Mouse (Mus musculus) G1E (cell line): Measurements from ENCODE around the gene Gsdma3. TPM values are rescaled to one million over a fixed set of nuclear protein-coding genes. Genes with fewer than 3 reads are reported as not detected.
A peak's percentile ranks its signal among the peaks of the same experiment; 100 is the strongest.
"Not testable (repeated sequence)": the region's sequence is repeated elsewhere in the genome, so short reads cannot be mapped to it uniquely, and the experiment has no call there.

Experiments used
- ATAC-seq: 2 replicates; pipeline ENCODE4 v1.8.0; 2016; ENCODE audit warnings: mild to moderate bottlenecking; ENCODE audit not compliant: insufficient number of reproducible peaks, poor library complexity, low FRiP score, severe bottlenecking; ENCODE audit errors: extremely low read depth
- DNase-seq: peaks from one replicate; pipeline ENCODE4 v3.0.0; 2012; ENCODE audit warnings: low spot score
- H3K27me3 ChIP-seq: 2 replicates; pipeline ENCODE4 v1.6.1; 2012; ENCODE audit warnings: mild to moderate bottlenecking, low read length, inconsistent platforms; ENCODE audit not compliant: insufficient read depth
- H3K36me3 ChIP-seq: replicated peaks from 2 replicates; pipeline ENCODE3; 2012; ENCODE audit warnings: mild to moderate bottlenecking, inconsistent platforms
- H3K4me1 ChIP-seq: 2 replicates; pipeline ENCODE4 v1.6.1; 2012; ENCODE audit warnings: low read depth, low read length, inconsistent platforms, mixed read lengths; ENCODE audit not compliant: insufficient read depth
- H3K4me3 ChIP-seq: 2 replicates; pipeline ENCODE4 v1.5.1; 2012; ENCODE audit warnings: low read depth, mild to moderate bottlenecking, inconsistent platforms, low read length, moderate library complexity, mixed read lengths
- H3K9me3 ChIP-seq: replicated peaks from 2 replicates; pipeline ENCODE4 v1.6.1; 2012; ENCODE audit warnings: inconsistent platforms
- CTCF ChIP-seq: IDR thresholded peaks from 2 replicates; pipeline ENCODE4 v1.5.1; 2012; ENCODE audit warnings: low read depth, low read length, inconsistent platforms, mixed read lengths
- GATA1 ChIP-seq: IDR thresholded peaks from 2 replicates; pipeline ENCODE4 v1.6.1; 2012; ENCODE audit warnings: borderline replicate concordance, low read length, inconsistent platforms, mixed read lengths
- GATA2 ChIP-seq: IDR thresholded peaks from 2 replicates; pipeline ENCODE4 v1.6.1; 2012; ENCODE audit warnings: low read depth, low read length, inconsistent platforms, borderline replicate concordance
- POLR2AphosphoS5 ChIP-seq: IDR thresholded peaks from 2 replicates; pipeline ENCODE4 v1.6.1; 2012; ENCODE audit warnings: low read depth, low read length, inconsistent platforms; ENCODE audit not compliant: insufficient replicate concordance
- TAL1 ChIP-seq: conservative IDR thresholded peaks from 2 replicates; pipeline ENCODE4 v1.6.1; 2012; ENCODE audit warnings: low read depth, low read length, inconsistent platforms, mixed read lengths
- polyA plus RNA-seq: library from polyadenylated mRNA; stranded (reverse); fragments of >175 nt; gene quantifications from 2 replicates; pipeline ENCODE4 v1.2.3, GENCODE M21; 2012
- total RNA-seq, 2 experiments: library from RNA; stranded (forward) in 1 of 2; stranded (reverse) in 1 of 2; fragments of 200-1000 nt in 1 of 2; fragments of >200 nt in 1 of 2; fragmentation: Nextera tagmentation in 1 of 2; gene quantifications; 2 replicates each; pipeline ENCODE4 v1.2.3; 2014 to 2017

Gene Gsdma3
- total and polyA plus RNA-seq, 3 experiments: not detected

- no peak overlapping the region for H3K4me3 ChIP-seq
- peaks cover 30% of the 10 kb centered on the region for H3K4me1 ChIP-seq
- H3K27me3 ChIP-seq: peaks cover 54% of the 10 kb centered on the region
- H3K36me3 ChIP-seq: no peaks in the 10 kb centered on the region
- DNase-seq (no peak), ATAC-seq (peak; percentile 15; the same call in 1 of the 2 replicates)
- H3K9me3 ChIP-seq: no peaks in the 10 kb centered on the region
- TF ChIP-seq GATA1: no peak
- TF ChIP-seq POLR2AphosphoS5: no peak
- no peak for TF ChIP-seq CTCF
- no peak for TF ChIP-seq GATA2
- TF ChIP-seq TAL1: no peak
Observed at GRCm38 (mm10) chr11:98671857-98672256, 45.7 kb downstream of the Gsdma3 start.

- peaks cover 32% of the 10 kb centered on the region for H3K4me1 ChIP-seq
- no peaks in the 10 kb centered on the region for H3K9me3 ChIP-seq
- DNase-seq (no peak), ATAC-seq (no peak)
- H3K4me3 ChIP-seq: no peak overlapping the region; the same call in 1 of the 2 replicates
- peaks cover 50% of the 10 kb centered on the region for H3K27me3 ChIP-seq
- no peaks in the 10 kb centered on the region for H3K36me3 ChIP-seq
- TF ChIP-seq CTCF (no peak), POLR2AphosphoS5 (no peak), GATA2 (no peak), GATA1 (no peak), TAL1 (no peak)
Observed at GRCm38 (mm10) chr11:98672482-98672881, 46.3 kb downstream of the Gsdma3 start.

DNA sequence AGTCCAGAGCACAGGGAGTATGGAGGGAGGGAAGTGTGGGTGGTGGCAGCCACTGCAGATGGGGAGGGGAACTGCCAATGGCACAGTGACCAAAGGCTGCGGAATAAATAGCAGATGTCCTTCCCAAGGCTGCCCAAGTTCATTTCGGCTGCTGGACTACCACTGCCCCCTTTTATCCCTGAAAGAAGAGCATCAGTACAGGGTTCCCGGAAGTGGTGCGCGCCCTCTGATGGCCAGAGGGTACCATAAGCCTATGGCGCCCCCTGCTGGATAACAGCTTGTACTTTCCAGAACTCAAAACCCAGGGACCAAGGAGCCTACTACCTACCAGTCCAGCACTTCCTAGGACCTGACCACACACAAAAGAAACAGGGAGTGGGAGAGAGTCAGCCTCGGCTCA lies 47.0 kb downstream of the Gsdma3 start:
- H3K9me3 ChIP-seq, ATAC-seq, DNase-seq: not testable (repeated sequence)

GRCm38 (mm10) chr11:98675829-98676363 lies 49.7 kb downstream of the Gsdma3 start:
- Histone ChIP-seq H3K4me1 (peaks cover 56% of the 10 kb centered on the region), H3K9me3 (no peaks in the 10 kb centered on the region), H3K27me3 (peaks cover 32% of the 10 kb centered on the region), H3K36me3 (no peaks in the 10 kb centered on the region), H3K4me3 (no peak overlapping the region)
- TF ChIP-seq GATA1 (no peak), TAL1 (no peak), CTCF (no peak), GATA2 (no peak), POLR2AphosphoS5 (no peak)
- DNase-seq: no peak
- no peak for ATAC-seq

More for the DNA sequence above, 47.0 kb downstream of the Gsdma3 start:
- Histone ChIP-seq H3K4me1 (peaks cover 36% of the 10 kb centered on the region), H3K4me3 (peak overlapping the region; percentile 28; the same call in 1 of the 2 replicates), H3K27me3 (peaks cover 47% of the 10 kb centered on the region)
- not testable (repeated sequence) for H3K36me3 ChIP-seq

DNA sequence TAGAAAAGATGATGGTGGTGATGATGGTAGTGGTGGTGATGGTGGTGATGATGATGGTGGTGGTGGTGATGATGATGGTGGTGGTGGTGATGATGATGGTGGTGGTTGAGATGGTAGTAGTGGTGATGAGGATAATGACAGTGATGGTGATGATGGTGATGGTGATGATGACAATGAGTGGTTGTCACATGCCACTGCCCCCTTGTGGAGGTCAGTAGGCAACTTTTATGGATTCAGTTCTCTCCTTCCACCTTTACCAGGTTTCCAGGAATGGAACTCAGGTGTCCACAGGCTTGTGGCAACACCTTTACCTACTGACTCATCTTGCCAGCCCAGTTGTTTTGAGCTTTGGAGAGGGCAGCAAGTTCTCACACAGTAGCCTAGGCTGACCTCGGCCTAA lies 53.9 kb downstream of the Gsdma3 start:
- DNase-seq (no peak), ATAC-seq (no peak)
- Histone ChIP-seq H3K27me3 (peaks cover 22% of the 10 kb centered on the region), H3K36me3 (peaks cover 10% of the 10 kb centered on the region), H3K9me3 (no peaks in the 10 kb centered on the region), H3K4me1 (peaks cover 55% of the 10 kb centered on the region), H3K4me3 (no peak overlapping the region)
- TF ChIP-seq CTCF: peak; percentile 8; the same call in 1 of the 2 replicates
- TF ChIP-seq GATA2: no peak

DNA sequence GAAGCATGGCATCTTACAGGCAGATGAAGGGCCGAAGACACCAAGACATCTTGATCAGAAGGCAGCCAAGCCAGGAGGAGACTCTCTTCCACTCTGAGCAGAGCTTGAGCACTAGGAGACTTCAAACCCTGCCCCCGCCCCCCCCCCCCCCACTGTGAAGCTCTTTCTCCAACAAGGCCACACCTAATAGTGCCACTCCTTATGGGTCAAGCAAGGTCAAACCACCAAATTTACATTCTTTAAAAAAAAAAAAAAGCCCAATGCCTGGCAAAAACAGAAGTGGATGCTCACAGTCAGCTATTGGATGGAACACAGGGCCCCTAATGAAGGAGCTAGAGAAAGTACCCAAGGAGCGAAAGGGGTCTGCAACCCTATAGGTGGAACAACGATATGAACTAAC lies 54.4 kb downstream of the Gsdma3 start:
- H3K4me3 ChIP-seq, ATAC-seq, DNase-seq, H3K9me3 ChIP-seq: not testable (repeated sequence)
- peaks cover 15% of the 10 kb centered on the region for H3K36me3 ChIP-seq
- peaks cover 59% of the 10 kb centered on the region for H3K4me1 ChIP-seq
- peaks cover 20% of the 10 kb centered on the region for H3K27me3 ChIP-seq

- no peak overlapping the region; the same call in 1 of the 2 replicates for H3K4me3 ChIP-seq
- ATAC-seq (no peak), DNase-seq (no peak)
- TF ChIP-seq GATA1: no peak
- no peak for TF ChIP-seq POLR2AphosphoS5
- TF ChIP-seq GATA2: no peak
- TF ChIP-seq TAL1: no peak
- TF ChIP-seq CTCF: no peak
- H3K9me3 ChIP-seq: no peaks in the 10 kb centered on the region
- peaks cover 58% of the 10 kb centered on the region for H3K4me1 ChIP-seq
- H3K27me3 ChIP-seq: peaks cover 16% of the 10 kb centered on the region
- peaks cover 21% of the 10 kb centered on the region for H3K36me3 ChIP-seq
Observed at GRCm38 (mm10) chr11:98681186-98681585, 55.0 kb downstream of the Gsdma3 start.
